Mouse (Mus musculus) heart, embryonic 12.5 days (tissue): Measurements from ENCODE around the gene Chrm5. TPM values are rescaled to one million over a fixed set of nuclear protein-coding genes. Genes with fewer than 3 reads are reported as not detected.
"Not testable (repeated sequence)": the region's sequence is repeated elsewhere in the genome, so short reads cannot be mapped to it uniquely, and the experiment has no call there.

Experiments used
- ATAC-seq: fragments of 200-750 bp; cut with Nextera tagmentation; 2 replicates; pipeline ENCODE4 v1.8.0; 2017; ENCODE audit warnings: moderate TSS enrichment, moderate library complexity; ENCODE audit not compliant: insufficient number of reproducible peaks, low FRiP score
- H3K27ac ChIP-seq: fragments of 300-500 bp; sonication (generic); 2 replicates; pipeline ENCODE4 v1.5.1; 2016; ENCODE audit warnings: mild to moderate bottlenecking, moderate library complexity; ENCODE audit not compliant: poor library complexity, severe bottlenecking
- H3K27me3 ChIP-seq: fragments of 300-500 bp; sonication (generic); replicated peaks from 2 replicates; pipeline ENCODE4 v1.6.1; 2016; ENCODE audit warnings: mild to moderate bottlenecking, moderate library complexity
- H3K36me3 ChIP-seq: fragments of 300-500 bp; sonication (generic); 2 replicates; pipeline ENCODE4 v1.6.1; 2016; ENCODE audit warnings: mild to moderate bottlenecking, moderate library complexity
- H3K4me1 ChIP-seq: fragments of 300-500 bp; sonication (generic); replicated peaks from 2 replicates; pipeline ENCODE4 v1.6.1; 2016; ENCODE audit warnings: mild to moderate bottlenecking
- H3K4me2 ChIP-seq: fragments of 300-500 bp; sonication (generic); 2 replicates; pipeline ENCODE4 v1.6.1; 2016; ENCODE audit warnings: mild to moderate bottlenecking, moderate library complexity
- H3K4me3 ChIP-seq: fragments of 300-500 bp; sonication (generic); 2 replicates; pipeline ENCODE4 v1.5.1; 2016; ENCODE audit warnings: mild to moderate bottlenecking
- H3K9ac ChIP-seq: fragments of 300-500 bp; sonication (generic); 2 replicates; pipeline ENCODE4 v1.6.1; 2016; ENCODE audit warnings: mild to moderate bottlenecking, moderate library complexity
- H3K9me3 ChIP-seq: fragments of 300-500 bp; sonication (generic); replicated peaks from 2 replicates; pipeline ENCODE4 v1.6.1; 2016; ENCODE audit warnings: mild to moderate bottlenecking, moderate library complexity
- WGBS: fragments of 180-500 bp; shearing (Covaris S2); methylation state at CpG from one replicate; pipeline ENCODE4 v1.1.7; 2016; 5-methylcytosine and 5-hydroxymethylcytosine counted together
- polyA plus RNA-seq: library from polyadenylated mRNA; unstranded; fragments of >200 nt; fragmentation: Nextera tagmentation; extraction: Ambion mirVana; gene quantifications from 2 replicates; pipeline ENCODE4 v1.2.1, GENCODE M21; 2016

The Chrm5 gene
- polyA plus RNA-seq, 1 experiment from 2014 or later: not detected

DNA sequence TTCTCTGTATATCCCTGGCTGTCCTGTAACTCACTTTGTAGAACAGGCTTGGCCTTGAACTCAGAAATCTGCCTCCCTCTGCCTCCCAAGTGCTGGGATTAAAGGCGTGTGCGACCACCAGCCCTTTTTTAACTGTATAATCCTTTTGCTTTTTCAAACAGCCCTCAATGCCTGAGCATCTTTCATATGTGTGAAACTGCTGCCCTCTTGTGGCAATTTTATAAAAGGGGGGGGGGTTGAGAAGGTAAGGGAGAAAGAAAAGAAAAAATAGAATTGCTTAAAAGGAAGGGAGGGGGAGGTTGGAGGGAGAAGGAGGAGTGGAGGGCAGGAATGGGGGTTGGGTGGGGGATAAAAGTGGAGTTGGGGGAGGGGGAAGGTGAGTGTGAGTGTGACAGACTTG is 995 bp upstream of the Chrm5 start:
- Histone ChIP-seq H3K27me3 (no peaks in the 10 kb centered on the region), H3K9ac (no peak overlapping the region), H3K4me2 (no peak overlapping the region), H3K4me3 (no peak overlapping the region), H3K36me3 (no peaks in the 10 kb centered on the region), H3K27ac (no peak overlapping the region), H3K4me1 (peaks cover 5% of the 10 kb centered on the region), H3K9me3 (no peaks in the 10 kb centered on the region)
- ATAC-seq: no peak
- 0% methylated on average over 2 of the region's 2 CpGs for WGBS

DNA sequence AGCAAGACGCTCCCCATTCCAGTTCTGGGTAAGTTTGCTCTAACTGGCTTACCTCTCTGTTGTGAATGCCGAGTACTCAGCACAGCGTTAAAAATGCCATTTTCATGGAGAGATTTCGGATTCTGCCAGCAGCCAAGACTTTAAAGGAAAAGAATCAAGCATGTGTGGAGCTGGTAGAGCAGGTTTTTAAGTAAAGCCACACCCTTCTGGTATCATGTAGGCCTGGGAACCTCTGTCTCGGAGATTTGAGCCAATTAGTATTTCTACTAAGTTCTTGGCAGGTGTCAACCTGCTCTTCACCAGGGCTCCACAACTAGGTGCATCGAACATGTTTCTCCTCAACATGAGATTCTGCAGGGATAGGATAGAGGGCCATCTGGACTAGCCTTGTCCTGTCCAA is 4.0 kb downstream of the Chrm5 start:
- H3K9me3 ChIP-seq: no peaks in the 10 kb centered on the region
- WGBS: 78% methylated on average over 6 of the region's 6 CpGs
- no peak for ATAC-seq
- no peak overlapping the region for H3K9ac ChIP-seq
- H3K4me2 ChIP-seq: no peak overlapping the region
- H3K4me3 ChIP-seq: no peak overlapping the region
- no peak overlapping the region for H3K27ac ChIP-seq
- H3K4me1 ChIP-seq: no peaks in the 10 kb centered on the region
- no peaks in the 10 kb centered on the region for H3K27me3 ChIP-seq
- H3K36me3 ChIP-seq: no peaks in the 10 kb centered on the region

- H3K27me3 ChIP-seq: no peaks in the 10 kb centered on the region
- no peaks in the 10 kb centered on the region for H3K36me3 ChIP-seq
- no peak overlapping the region for H3K4me2 ChIP-seq
- H3K4me1 ChIP-seq: peaks cover 5% of the 10 kb centered on the region
- H3K9me3 ChIP-seq: no peaks in the 10 kb centered on the region
- no peak overlapping the region for H3K4me3 ChIP-seq
- 64% methylated on average over 5 of the region's 5 CpGs for WGBS
- H3K27ac ChIP-seq: no peak overlapping the region
- ATAC-seq: no peak
- H3K9ac ChIP-seq: no peak overlapping the region
Measured at GRCm38 (mm10) chr2:112474997-112475724, 5.4 kb downstream of the Chrm5 start.

DNA sequence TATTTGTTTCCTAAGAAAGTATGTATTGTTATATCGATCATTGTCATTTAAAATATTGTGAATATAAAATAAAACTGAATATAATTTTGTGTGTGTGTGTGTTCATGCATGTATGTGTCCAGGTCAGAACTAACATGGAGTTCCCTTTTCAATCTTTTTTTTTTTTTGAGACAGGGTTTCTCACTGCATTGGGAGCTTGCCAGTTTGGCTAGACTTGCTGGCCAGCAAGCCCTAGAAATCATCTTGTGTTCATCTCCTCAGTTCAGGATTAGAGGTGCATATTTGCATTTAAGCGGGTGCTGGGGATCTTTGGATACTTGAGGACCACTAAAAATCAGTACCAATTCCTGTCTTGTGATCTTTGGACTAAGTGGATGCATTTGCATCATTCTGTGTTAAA is 8.5 kb downstream of the Chrm5 start:
- no peak overlapping the region for H3K4me3 ChIP-seq
- H3K9me3 ChIP-seq: no peaks in the 10 kb centered on the region
- 82% methylated on average over 2 of the region's 2 CpGs for WGBS

GRCm38 (mm10) chr2:112470961-112471381 is 9.6 kb downstream of the Chrm5 start:
- ATAC-seq: no peak
- no peak overlapping the region for H3K9ac ChIP-seq
- peak overlapping the region; percentile 62 for H3K27ac ChIP-seq
- H3K36me3 ChIP-seq: peaks cover 27% of the 10 kb centered on the region
- no peaks in the 10 kb centered on the region for H3K27me3 ChIP-seq
- 45% methylated on average over 5 of the region's 5 CpGs for WGBS
- no peak overlapping the region for H3K4me2 ChIP-seq
- H3K4me1 ChIP-seq: peaks cover 10% of the 10 kb centered on the region
- no peak overlapping the region for H3K4me3 ChIP-seq
- H3K9me3 ChIP-seq: no peaks in the 10 kb centered on the region

More for the DNA sequence above, 8.5 kb downstream of the Chrm5 start:
- peaks cover 10% of the 10 kb centered on the region for H3K4me1 ChIP-seq
- ATAC-seq: no peak
- H3K9ac ChIP-seq: no peak overlapping the region
- no peaks in the 10 kb centered on the region for H3K27me3 ChIP-seq
- H3K4me2 ChIP-seq: no peak overlapping the region
- peaks cover 18% of the 10 kb centered on the region for H3K36me3 ChIP-seq
- H3K27ac ChIP-seq: no peak overlapping the region

DNA sequence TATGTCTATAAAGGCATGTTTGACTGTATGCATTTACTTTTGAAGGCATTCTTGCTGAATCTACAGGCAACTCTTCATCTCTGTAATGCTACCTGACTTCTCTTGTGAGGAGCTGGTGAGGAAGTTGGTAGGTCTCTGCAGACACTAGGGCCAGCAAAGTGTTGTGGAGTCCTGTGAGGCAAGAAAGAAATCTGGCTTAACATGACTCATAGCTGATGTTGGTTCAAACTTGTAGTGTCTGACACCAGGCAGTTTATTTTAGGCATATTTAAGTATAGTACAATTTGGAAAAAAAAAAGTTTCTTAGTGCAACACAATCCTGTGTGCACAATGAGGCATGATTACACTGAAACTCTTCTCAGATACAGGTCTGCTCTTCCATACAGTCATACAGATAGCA is 11.0 kb downstream of the Chrm5 start:
- no peak for ATAC-seq
- H3K36me3 ChIP-seq: peaks cover 33% of the 10 kb centered on the region

DNA sequence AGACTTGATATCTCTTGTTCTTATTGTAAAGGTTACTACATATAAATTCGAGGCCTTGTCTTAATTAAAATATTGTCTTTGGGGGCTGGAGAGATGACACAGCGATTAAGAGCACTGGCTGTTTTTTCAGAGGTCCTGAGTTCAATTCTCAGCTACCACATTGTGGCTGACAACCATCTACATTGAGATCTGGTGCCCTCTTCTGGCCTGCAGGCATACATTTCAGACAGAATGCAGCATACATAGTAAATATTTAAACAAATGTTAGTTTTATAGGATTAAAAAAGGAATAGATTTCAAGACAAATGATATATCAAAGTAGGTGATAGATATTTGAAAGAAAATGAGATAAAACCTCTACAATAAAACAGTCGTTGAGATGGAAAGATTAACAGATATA is 20.0 kb downstream of the Chrm5 start:
- peaks cover 29% of the 10 kb centered on the region for H3K36me3 ChIP-seq
- no peak overlapping the region for H3K4me3 ChIP-seq
- H3K9ac ChIP-seq: no peak overlapping the region
- H3K27me3 ChIP-seq: no peaks in the 10 kb centered on the region
- H3K9me3 ChIP-seq: no peaks in the 10 kb centered on the region
- no peak for ATAC-seq
- WGBS: 85% methylated on average over 3 of the region's 3 CpGs
- no peak overlapping the region for H3K27ac ChIP-seq
- no peak overlapping the region for H3K4me2 ChIP-seq
- peaks cover 4% of the 10 kb centered on the region; the same call in 1 of the 2 replicates for H3K4me1 ChIP-seq

More for the DNA sequence above, 11.0 kb downstream of the Chrm5 start:
- H3K9me3 ChIP-seq: no peaks in the 10 kb centered on the region
- peaks cover 10% of the 10 kb centered on the region for H3K4me1 ChIP-seq
- H3K27me3 ChIP-seq: no peaks in the 10 kb centered on the region
- no peak overlapping the region for H3K4me2 ChIP-seq
- no peak overlapping the region for H3K9ac ChIP-seq
- H3K4me3 ChIP-seq: no peak overlapping the region
- no peak overlapping the region for H3K27ac ChIP-seq

GRCm38 (mm10) chr2:112454862-112455564 is 25.6 kb downstream of the Chrm5 start, which contains the start of gene Emc7:
Emc7 (plus strand) TSS chr2:112454997.
- H3K27me3 ChIP-seq: no peaks in the 10 kb centered on the region
- H3K4me2 ChIP-seq: peak within 1 kb of the TSS; percentile 81
- peaks cover 2% of the 10 kb centered on the region for H3K36me3 ChIP-seq
- H3K27ac ChIP-seq: peak within 1 kb of the TSS; percentile 88
- H3K9ac ChIP-seq: peak within 1 kb of the TSS; percentile 93
- H3K9me3 ChIP-seq: no peaks in the 10 kb centered on the region
- peak within 1 kb of the TSS; percentile 83 for H3K4me3 ChIP-seq
- under 1% methylated on average over 49 of the region's 49 CpGs for WGBS
- peaks cover 5% of the 10 kb centered on the region; the same call in 1 of the 2 replicates for H3K4me1 ChIP-seq
- peak; percentile 97 for ATAC-seq

DNA sequence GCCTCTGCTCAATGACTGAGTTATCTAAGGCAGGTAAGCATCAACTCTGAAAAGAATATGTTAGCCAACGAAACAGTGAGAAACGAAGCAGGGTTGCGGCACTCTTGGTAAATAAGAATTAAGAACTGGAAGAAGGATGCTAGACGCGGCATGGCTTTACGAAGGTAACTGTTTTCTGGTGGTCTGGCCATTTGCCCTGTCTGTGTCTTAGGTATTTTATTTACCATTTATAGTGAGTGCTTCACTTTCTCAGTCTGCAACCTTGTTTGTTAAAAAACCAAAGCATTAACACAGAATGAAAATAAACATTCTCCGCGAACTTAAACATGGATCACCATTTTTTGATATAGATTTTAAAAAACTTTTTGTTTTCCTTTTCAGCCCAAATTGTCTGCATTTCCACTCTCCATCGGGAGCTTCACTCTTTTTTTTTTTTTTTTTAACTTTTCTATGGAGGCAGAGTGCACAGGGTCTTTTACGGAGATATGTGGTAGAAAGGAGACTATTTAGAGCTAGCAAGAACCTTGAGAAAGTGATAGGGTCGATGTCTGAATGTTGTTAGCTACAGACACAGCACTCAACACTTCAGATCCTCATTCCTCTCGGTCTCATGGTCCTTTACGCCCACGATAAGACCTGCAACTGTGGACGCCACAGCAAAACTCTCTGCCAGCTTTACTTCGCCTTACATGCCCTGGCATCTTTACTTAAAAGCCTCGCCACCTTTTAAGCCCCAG is 26.3 kb downstream of the Chrm5 start:
- Histone ChIP-seq H3K4me1 (peaks cover 5% of the 10 kb centered on the region; the same call in 1 of the 2 replicates), H3K4me3 (peak overlapping the region; percentile 83), H3K27me3 (no peaks in the 10 kb centered on the region), H3K27ac (peak overlapping the region; percentile 88), H3K36me3 (no peaks in the 10 kb centered on the region), H3K9ac (peak overlapping the region; percentile 93), H3K4me2 (peak overlapping the region; percentile 81), H3K9me3 (no peaks in the 10 kb centered on the region)
- WGBS: 30% methylated on average over 17 of the region's 17 CpGs
- peak; percentile 49 for ATAC-seq

- H3K27ac ChIP-seq, ATAC-seq: not testable (repeated sequence)
Measured at GRCm38 (mm10) chr2:112452513-112452912, 28.1 kb downstream of the Chrm5 start.

More at GRCm38 (mm10) chr2:112452513-112452912, 28.1 kb downstream of the Chrm5 start:
- H3K27me3 ChIP-seq, H3K9me3 ChIP-seq, H3K4me3 ChIP-seq, H3K9ac ChIP-seq, H3K4me1 ChIP-seq, H3K36me3 ChIP-seq, H3K4me2 ChIP-seq: not testable (repeated sequence)
